Mouse (Mus musculus) stomach, embryonic 16.5 days (tissue): ENCODE data around the gene Cdkl1. TPM values are rescaled to one million over a fixed set of nuclear protein-coding genes. Genes with fewer than 3 reads are reported as not detected.

Source experiments
- ATAC-seq: fragments of 200-750 bp; cut with Nextera tagmentation; 2 replicates; pipeline ENCODE4 v1.8.0; 2017; ENCODE audit warnings: moderate number of reproducible peaks, moderate TSS enrichment; ENCODE audit not compliant: insufficient read depth, low FRiP score
- H3K27ac ChIP-seq: fragments of 300-500 bp; sonication (generic); 2 replicates; pipeline ENCODE4 v1.5.1; 2014; ENCODE audit warnings: low read length
- H3K27me3 ChIP-seq: fragments of 300-500 bp; sonication (generic); 2 replicates; pipeline ENCODE4 v1.6.1; 2014; ENCODE audit warnings: low read length, control low read depth, mixed read lengths; ENCODE audit not compliant: control insufficient read depth, insufficient read depth
- H3K36me3 ChIP-seq: fragments of 300-500 bp; sonication (generic); 2 replicates; pipeline ENCODE4 v1.6.1; 2014; ENCODE audit warnings: low read length; ENCODE audit not compliant: control insufficient read depth, insufficient read depth
- H3K4me1 ChIP-seq: fragments of 300-500 bp; sonication (generic); 2 replicates; pipeline ENCODE4 v1.6.1; 2014; ENCODE audit warnings: low read length, control low read depth, mixed read lengths; ENCODE audit not compliant: control insufficient read depth, insufficient read depth
- H3K4me2 ChIP-seq: fragments of 300-500 bp; sonication (generic); 2 replicates; pipeline ENCODE4 v1.6.1; 2014; ENCODE audit warnings: low read depth, low read length, mixed read lengths
- H3K4me3 ChIP-seq: fragments of 300-500 bp; sonication (generic); replicated peaks from 2 replicates; pipeline ENCODE4 v1.5.1; 2014; ENCODE audit warnings: mild to moderate bottlenecking, low read length
- H3K9ac ChIP-seq: fragments of 300-500 bp; sonication (generic); 2 replicates; pipeline ENCODE4 v1.6.1; 2014; ENCODE audit warnings: low read length
- H3K9me3 ChIP-seq: fragments of 300-500 bp; sonication (generic); replicated peaks from 2 replicates; pipeline ENCODE4 v1.6.1; 2016; ENCODE audit warnings: low read length, control low read depth; ENCODE audit not compliant: control insufficient read depth
- WGBS: fragments of 180-500 bp; shearing (Covaris S2); extraction: QIAGEN DNeasy Blood & Tissue Kit; methylation state at CpG from one replicate; pipeline ENCODE4 v1.1.7; 2014; 5-methylcytosine and 5-hydroxymethylcytosine counted together
- polyA plus RNA-seq: library from polyadenylated mRNA; unstranded; fragments of >200 nt; fragmentation: Nextera tagmentation; extraction: Ambion mirVana; gene quantifications from 2 replicates; pipeline ENCODE4 v1.2.1, GENCODE M21; 2015

The Cdkl1 gene
- polyA plus RNA-seq, 1 experiment from 2014 or later: 2.6 TPM

DNA sequence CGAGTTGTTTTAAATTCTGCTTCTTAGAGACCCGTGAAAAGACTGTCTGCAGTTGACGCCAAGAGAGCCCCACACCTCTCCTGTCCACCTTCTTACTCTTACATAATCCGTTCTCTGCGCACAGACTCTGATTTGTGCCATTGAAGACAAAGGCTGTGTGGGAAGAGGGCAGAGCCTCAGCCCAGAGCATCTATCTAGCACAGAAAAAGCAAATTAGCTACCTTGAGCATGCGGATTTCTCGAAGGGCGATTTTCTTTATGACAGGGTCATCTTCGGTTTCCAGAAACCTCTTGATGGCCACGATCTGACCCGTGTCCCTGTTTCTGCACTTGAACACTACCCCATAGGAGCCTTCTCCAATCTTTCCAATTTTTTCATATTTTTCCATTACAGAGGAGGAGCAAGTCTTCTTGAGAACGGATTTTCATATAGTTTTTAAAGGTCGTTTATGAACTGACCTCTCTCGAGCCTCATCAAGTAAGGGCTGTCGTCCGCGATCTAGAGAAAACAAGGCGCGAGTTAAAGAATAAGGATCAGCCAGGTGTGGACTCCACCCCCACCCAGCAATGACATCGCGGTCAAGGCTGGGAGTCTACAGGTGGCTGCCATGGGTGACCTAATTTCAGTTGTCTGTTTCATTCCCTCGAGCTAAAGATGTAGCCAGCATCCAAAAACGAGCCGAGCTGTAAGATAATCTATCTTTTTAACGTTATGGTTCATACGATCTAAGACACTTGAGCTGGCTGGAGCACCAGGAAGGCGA is 1.1 kb downstream of the Cdkl1 start:
- Histone ChIP-seq H3K9ac (peak overlapping the region; percentile 68), H3K27ac (no peak overlapping the region), H3K27me3 (0 out of 2 replicates have a peak, but pooled peaks cover 6% of the 10 kb centered on the region), H3K4me3 (peak overlapping the region; percentile 56), H3K9me3 (no peaks in the 10 kb centered on the region), H3K4me2 (peak overlapping the region; percentile 98), H3K36me3 (no peaks in the 10 kb centered on the region), H3K4me1 (peaks cover 10% of the 10 kb centered on the region)
- 0 out of 2 replicates have a peak, but pooled peaks have one; percentile 18 for ATAC-seq
- WGBS: 35% methylated on average over 27 of the region's 27 CpGs

DNA sequence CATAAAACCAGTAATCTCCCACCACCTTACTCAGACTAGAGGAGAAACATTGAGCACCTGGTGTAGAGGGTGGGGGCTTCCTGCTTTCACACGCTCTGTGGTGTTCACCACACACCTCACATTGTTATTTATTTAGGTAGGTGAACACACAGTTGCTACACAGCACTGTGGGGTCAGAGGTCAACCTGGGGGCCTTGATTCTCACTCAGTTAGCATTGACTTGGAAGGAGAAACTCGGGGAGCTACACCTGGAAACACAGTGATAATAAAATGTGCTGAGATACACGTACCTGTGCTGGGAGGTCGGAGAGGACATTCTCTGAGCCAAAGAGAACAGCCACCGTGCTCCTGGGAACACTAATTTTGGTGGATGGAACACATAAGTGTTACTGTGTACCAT is 2.7 kb downstream of the Cdkl1 start:
- Histone ChIP-seq H3K9ac (no peak overlapping the region), H3K4me1 (peaks cover 10% of the 10 kb centered on the region), H3K9me3 (no peaks in the 10 kb centered on the region), H3K4me3 (no peak overlapping the region), H3K36me3 (no peaks in the 10 kb centered on the region), H3K27me3 (0 out of 2 replicates have a peak, but pooled peaks cover 6% of the 10 kb centered on the region), H3K4me2 (no peak overlapping the region), H3K27ac (no peak overlapping the region)
- no peak for ATAC-seq
- 74% methylated on average over 5 of the region's 5 CpGs for WGBS

- H3K27ac ChIP-seq: no peak overlapping the region
- WGBS: 84% methylated on average over 9 of the region's 9 CpGs
- no peak overlapping the region for H3K4me2 ChIP-seq
- H3K4me1 ChIP-seq: no peaks in the 10 kb centered on the region
- H3K27me3 ChIP-seq: 0 out of 2 replicates have a peak, but pooled peaks cover 6% of the 10 kb centered on the region
- H3K4me3 ChIP-seq: no peak overlapping the region
- no peaks in the 10 kb centered on the region for H3K36me3 ChIP-seq
- H3K9me3 ChIP-seq: no peaks in the 10 kb centered on the region
- H3K9ac ChIP-seq: no peak overlapping the region
- ATAC-seq: no peak
Observed at GRCm38 (mm10) chr12:69785471-69785870, 5.6 kb downstream of the Cdkl1 start.

GRCm38 (mm10) chr12:69783247-69784025 is 7.6 kb downstream of the Cdkl1 start:
- no peaks in the 10 kb centered on the region for H3K4me1 ChIP-seq
- 0 out of 2 replicates have a peak, but pooled peaks cover 1% of the 10 kb centered on the region for H3K27me3 ChIP-seq
- WGBS: 47% methylated on average over 6 of the region's 6 CpGs
- H3K4me3 ChIP-seq: no peak overlapping the region
- ATAC-seq: peak; percentile 29; the same call in 1 of the 2 replicates
- no peak overlapping the region for H3K4me2 ChIP-seq
- no peaks in the 10 kb centered on the region for H3K9me3 ChIP-seq
- no peak overlapping the region for H3K27ac ChIP-seq
- H3K36me3 ChIP-seq: no peaks in the 10 kb centered on the region
- H3K9ac ChIP-seq: no peak overlapping the region

DNA sequence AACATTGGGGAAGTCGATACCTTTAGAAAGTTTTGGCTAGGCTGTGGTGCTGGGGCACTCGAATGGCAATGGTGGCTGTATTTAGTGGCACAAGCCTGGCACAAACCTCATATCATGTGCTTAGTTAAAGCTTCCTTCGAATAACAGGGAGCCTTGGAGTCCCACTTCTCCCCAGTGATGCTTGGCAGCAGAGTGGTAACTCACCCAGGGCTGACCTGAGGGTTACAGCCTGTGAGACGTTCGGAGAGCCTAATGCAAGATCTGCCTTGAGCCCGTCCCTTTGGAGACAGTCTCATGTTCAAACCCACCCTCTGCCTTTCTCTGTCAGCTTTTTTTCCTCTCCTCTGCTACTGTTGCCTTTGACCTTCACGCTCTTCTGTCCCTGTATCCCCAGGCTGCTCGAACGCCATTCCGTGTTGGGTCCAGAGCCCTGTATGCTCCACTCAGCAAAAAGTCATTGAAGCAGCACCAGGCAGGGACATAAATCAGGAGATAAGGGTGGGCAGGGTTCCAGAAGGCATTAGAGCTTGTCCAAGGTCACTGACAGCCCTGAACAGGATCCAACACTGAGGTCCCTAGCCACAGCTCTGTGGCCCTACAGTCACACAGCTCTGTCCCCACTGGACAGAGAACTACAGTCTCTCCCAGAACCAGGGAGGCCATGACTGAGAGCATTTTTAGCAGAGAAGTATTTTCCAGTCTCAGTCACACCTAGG is 9.0 kb downstream of the Cdkl1 start:
- Histone ChIP-seq H3K4me1 (peaks cover under 1% of the 10 kb centered on the region; the same call in 1 of the 2 replicates), H3K4me3 (no peak overlapping the region), H3K36me3 (no peaks in the 10 kb centered on the region), H3K4me2 (no peak overlapping the region), H3K27ac (no peak overlapping the region), H3K9me3 (no peaks in the 10 kb centered on the region), H3K27me3 (no peaks in the 10 kb centered on the region), H3K9ac (peak overlapping the region; percentile 31; the same call in 1 of the 2 replicates)
- 74% methylated on average over 10 of the region's 10 CpGs for WGBS
- no peak; the same call in 1 of the 2 replicates for ATAC-seq

GRCm38 (mm10) chr12:69781480-69781879 is 9.6 kb downstream of the Cdkl1 start:
- Histone ChIP-seq H3K27ac (no peak overlapping the region), H3K4me1 (peaks cover 6% of the 10 kb centered on the region; the same call in 1 of the 2 replicates), H3K27me3 (no peaks in the 10 kb centered on the region), H3K36me3 (no peaks in the 10 kb centered on the region), H3K9ac (no peak overlapping the region), H3K9me3 (no peaks in the 10 kb centered on the region), H3K4me2 (no peak overlapping the region), H3K4me3 (no peak overlapping the region)
- no peak for ATAC-seq
- 74% methylated on average over 8 of the region's 8 CpGs for WGBS

GRCm38 (mm10) chr12:69777957-69778356 is 13.1 kb downstream of the Cdkl1 start:
- H3K27me3 ChIP-seq: no peaks in the 10 kb centered on the region
- H3K4me1 ChIP-seq: peaks cover 6% of the 10 kb centered on the region; the same call in 1 of the 2 replicates
- no peak overlapping the region for H3K4me2 ChIP-seq
- H3K4me3 ChIP-seq: no peak overlapping the region
- H3K9ac ChIP-seq: no peak overlapping the region
- no peaks in the 10 kb centered on the region for H3K9me3 ChIP-seq
- no peaks in the 10 kb centered on the region for H3K36me3 ChIP-seq
- H3K27ac ChIP-seq: no peak overlapping the region
- WGBS: 62% methylated on average over 2 of the region's 2 CpGs
- ATAC-seq: no peak

- no peaks in the 10 kb centered on the region for H3K27me3 ChIP-seq
- H3K36me3 ChIP-seq: no peaks in the 10 kb centered on the region
- H3K4me3 ChIP-seq: no peak overlapping the region
- WGBS: 80% methylated on average over 6 of the region's 6 CpGs
- H3K27ac ChIP-seq: no peak overlapping the region
- no peak for ATAC-seq
- H3K9ac ChIP-seq: no peak overlapping the region
- peaks cover 6% of the 10 kb centered on the region; the same call in 1 of the 2 replicates for H3K4me1 ChIP-seq
- H3K9me3 ChIP-seq: no peaks in the 10 kb centered on the region
- no peak overlapping the region for H3K4me2 ChIP-seq
Observed at GRCm38 (mm10) chr12:69777341-69777730, 13.7 kb downstream of the Cdkl1 start.
